Mouse (Mus musculus): Measurements from ENCODE around the gene Skor1.

- TF ChIP-seq POLR2A (IDR thresholded peaks at IDR 0.05; ENCODE audit: borderline replicate concordance, extremely low read depth, low read depth, low read length): no peak
- no peak for TF ChIP-seq CTCF (IDR thresholded peaks at IDR 0.05; ENCODE audit: insufficient read depth, low read length)
Observed at GRCm38 (mm10) chr9:63138481-63138967, 10.2 kb downstream of the Skor1 start.
